Mouse (Mus musculus): Measurements from ENCODE around the gene Nop9. TPM values are rescaled to one million over a fixed set of nuclear protein-coding genes. Genes with fewer than 3 reads are reported as not detected.

Nop9 gene
- 3.3 TPM for polyA plus RNA-seq (2014; fragmentation: Illumina TruSeq; extraction: RNeasy Lipid Tissue Mini Kit (QIAGEN cat#74804); ENCODE audit: low read depth, low replicate concordance)

DNA sequence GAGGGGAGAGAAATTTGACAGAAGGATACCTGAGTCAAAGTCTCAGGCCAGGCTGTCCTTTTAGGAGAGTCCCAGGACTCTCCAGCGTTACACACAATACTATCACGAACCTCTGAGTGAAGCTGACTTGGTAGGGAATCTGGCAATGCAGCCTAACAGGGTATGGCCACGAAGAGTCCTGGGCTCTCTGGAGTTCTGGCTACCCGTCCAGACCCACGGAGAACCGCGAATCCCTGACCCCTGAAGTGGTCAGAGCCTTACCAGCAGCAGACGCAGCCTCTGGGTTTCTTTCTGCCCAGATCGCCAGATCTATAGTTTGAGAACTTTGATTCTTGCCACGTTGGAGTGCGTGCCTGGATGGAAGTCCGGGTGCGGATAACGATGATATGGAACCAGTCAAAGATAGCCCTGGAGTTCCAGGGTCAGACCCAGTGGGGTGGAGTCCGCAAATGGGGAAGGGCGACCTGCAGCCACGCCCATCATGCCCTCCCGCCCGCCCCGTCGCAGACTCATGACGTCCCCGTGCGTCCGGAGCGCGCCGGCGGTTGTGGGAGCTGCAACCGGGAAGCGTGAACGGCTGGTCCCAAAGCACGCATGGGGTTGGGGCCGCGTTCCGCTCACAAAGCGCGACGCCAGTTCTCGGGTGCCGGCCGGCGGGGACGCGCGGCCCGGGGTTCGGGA is at the start of gene Nop9, which contains the start of gene Dhrs1:
Nop9 (plus strand) TSS at position 514 of the 681 bp plus-strand sequence.
Dhrs1 (minus strand) TSS at position 511 of the 681 bp plus-strand sequence.

DNA sequence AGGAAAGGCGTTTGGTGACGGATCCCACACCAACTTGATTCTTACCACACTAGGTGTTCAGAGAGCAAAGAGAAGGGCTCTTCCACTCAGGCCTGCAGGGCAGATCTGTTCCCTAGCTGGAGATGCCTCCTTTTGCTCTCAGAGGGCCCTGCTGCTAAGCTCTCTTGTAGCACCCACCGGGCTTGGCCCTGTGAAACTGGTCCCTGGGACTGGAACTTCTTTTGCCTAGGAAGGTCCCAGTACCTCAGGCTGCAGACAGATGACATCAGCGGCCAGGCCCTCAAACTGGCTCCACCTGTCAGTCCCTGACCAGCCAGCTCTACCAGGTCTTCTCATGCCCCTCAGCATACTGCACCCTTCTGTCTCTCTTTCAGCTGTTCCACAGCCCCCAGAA is 31.8 kb upstream of the Nop9 start, which contains the start of gene Tgm1:
Tgm1 (minus strand) TSS at position 198 of the 394 bp plus-strand sequence.

GRCm38 (mm10) chr14:55721700-55722437 is 23.6 kb upstream of the Nop9 start, which contains the start of gene Rabggta:
Rabggta (minus strand) TSS chr14:55722263.

GRCm38 (mm10) chr14:55758363-55758784 is 12.9 kb downstream of the Nop9 start, which contains the start of gene Cideb:
Cideb (minus strand) TSS chr14:55758458.

GRCm38 (mm10) chr14:55761163-55761562 is 15.7 kb downstream of the Nop9 start, which contains the start of gene Ltb4r2:
Ltb4r2 (plus strand) TSS chr14:55761428.

GRCm38 (mm10) chr14:55765696-55766095 is 20.2 kb downstream of the Nop9 start, which contains the start of gene Ltb4r1:
Ltb4r1 (plus strand) TSS chr14:55765962.

DNA sequence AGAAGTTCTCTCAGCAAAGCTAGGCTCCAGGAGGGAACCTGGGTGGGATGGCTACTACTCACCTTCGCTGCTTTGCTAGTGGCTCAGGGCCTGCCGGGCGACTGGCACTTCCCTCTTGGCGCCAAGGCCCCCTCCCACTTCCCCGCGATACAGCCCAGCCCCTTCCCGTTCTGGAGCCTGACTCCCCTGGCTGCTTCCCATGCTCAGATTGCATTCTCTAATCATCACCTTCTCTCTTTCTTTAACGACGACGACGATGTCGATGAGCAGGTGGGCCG is 38.4 kb downstream of the Nop9 start, which contains the start of gene Adcy4:
Adcy4 (minus strand) TSS at position 138 of the 278 bp plus-strand sequence.

GRCm38 (mm10) chr14:55788256-55789050 is 43.0 kb downstream of the Nop9 start, which contains the start of gene Ripk3:
Ripk3 (minus strand) TSS chr14:55788865.

Other genes with a start within 250 kb of the Nop9 start
- not detected for gene Cpne6, start 235.2 kb upstream of the Nop9 start, polyA plus RNA-seq (2014; fragmentation: Illumina TruSeq; extraction: RNeasy Lipid Tissue Mini Kit (QIAGEN cat#74804); ENCODE audit: low read depth, low replicate concordance)
- not detected for gene Nrl, start 220.7 kb upstream of the Nop9 start, polyA plus RNA-seq (2014; fragmentation: Illumina TruSeq; extraction: RNeasy Lipid Tissue Mini Kit (QIAGEN cat#74804); ENCODE audit: low read depth, low replicate concordance)
- 5.2 TPM for gene Pck2, start 205.4 kb upstream of the Nop9 start, polyA plus RNA-seq (2014; fragmentation: Illumina TruSeq; extraction: RNeasy Lipid Tissue Mini Kit (QIAGEN cat#74804); ENCODE audit: low read depth, low replicate concordance)
- gene Dcaf11, start 185.7 kb upstream of the Nop9 start, polyA plus RNA-seq (2014; fragmentation: Illumina TruSeq; extraction: RNeasy Lipid Tissue Mini Kit (QIAGEN cat#74804); ENCODE audit: low read depth, low replicate concordance) = 21.3 TPM
- not detected for gene A730061H03Rik, start 185.3 kb upstream of the Nop9 start, polyA plus RNA-seq (2014; fragmentation: Illumina TruSeq; extraction: RNeasy Lipid Tissue Mini Kit (QIAGEN cat#74804); ENCODE audit: low read depth, low replicate concordance)
- gene Fitm1, start 170.1 kb upstream of the Nop9 start, polyA plus RNA-seq (2014; fragmentation: Illumina TruSeq; extraction: RNeasy Lipid Tissue Mini Kit (QIAGEN cat#74804); ENCODE audit: low read depth, low replicate concordance) = not detected
- 139 TPM for gene Psme1, start 167.6 kb upstream of the Nop9 start, polyA plus RNA-seq (2014; fragmentation: Illumina TruSeq; extraction: RNeasy Lipid Tissue Mini Kit (QIAGEN cat#74804); ENCODE audit: low read depth, low replicate concordance)
- 7.3 TPM for gene Emc9, start 160.4 kb upstream of the Nop9 start, polyA plus RNA-seq (2014; fragmentation: Illumina TruSeq; extraction: RNeasy Lipid Tissue Mini Kit (QIAGEN cat#74804); ENCODE audit: low read depth, low replicate concordance)
- 171 TPM for gene Psme2, start 154.6 kb upstream of the Nop9 start, polyA plus RNA-seq (2014; fragmentation: Illumina TruSeq; extraction: RNeasy Lipid Tissue Mini Kit (QIAGEN cat#74804); ENCODE audit: low read depth, low replicate concordance)
- gene Rnf31, start 154.0 kb upstream of the Nop9 start, polyA plus RNA-seq (2014; fragmentation: Illumina TruSeq; extraction: RNeasy Lipid Tissue Mini Kit (QIAGEN cat#74804); ENCODE audit: low read depth, low replicate concordance) = 10.6 TPM
- gene Irf9, start 142.1 kb upstream of the Nop9 start, polyA plus RNA-seq (2014; fragmentation: Illumina TruSeq; extraction: RNeasy Lipid Tissue Mini Kit (QIAGEN cat#74804); ENCODE audit: low read depth, low replicate concordance) = 51.9 TPM
- not detected for gene Rec8, start 127.7 kb upstream of the Nop9 start, polyA plus RNA-seq (2014; fragmentation: Illumina TruSeq; extraction: RNeasy Lipid Tissue Mini Kit (QIAGEN cat#74804); ENCODE audit: low read depth, low replicate concordance)
- 2.9 TPM for gene Ipo4, start 109.7 kb upstream of the Nop9 start, polyA plus RNA-seq (2014; fragmentation: Illumina TruSeq; extraction: RNeasy Lipid Tissue Mini Kit (QIAGEN cat#74804); ENCODE audit: low read depth, low replicate concordance)
- 0.63 TPM for gene Gm49378, start 107.8 kb upstream of the Nop9 start, polyA plus RNA-seq (2014; fragmentation: Illumina TruSeq; extraction: RNeasy Lipid Tissue Mini Kit (QIAGEN cat#74804); ENCODE audit: low read depth, low replicate concordance)
- gene Tm9sf1, start 101.9 kb upstream of the Nop9 start, polyA plus RNA-seq (2014; fragmentation: Illumina TruSeq; extraction: RNeasy Lipid Tissue Mini Kit (QIAGEN cat#74804); ENCODE audit: low read depth, low replicate concordance) = 52.5 TPM
- gene Tssk4, start 95.5 kb upstream of the Nop9 start, polyA plus RNA-seq (2014; fragmentation: Illumina TruSeq; extraction: RNeasy Lipid Tissue Mini Kit (QIAGEN cat#74804); ENCODE audit: low read depth, low replicate concordance) = 0.50 TPM
- gene Mdp1, start 85.2 kb upstream of the Nop9 start, polyA plus RNA-seq (2014; fragmentation: Illumina TruSeq; extraction: RNeasy Lipid Tissue Mini Kit (QIAGEN cat#74804); ENCODE audit: low read depth, low replicate concordance) = 43.5 TPM
- 26.0 TPM for gene Gmpr2, start 73.8 kb upstream of the Nop9 start, polyA plus RNA-seq (2014; fragmentation: Illumina TruSeq; extraction: RNeasy Lipid Tissue Mini Kit (QIAGEN cat#74804); ENCODE audit: low read depth, low replicate concordance)
- 50.1 TPM for gene Nedd8, start 73.6 kb upstream of the Nop9 start, polyA plus RNA-seq (2014; fragmentation: Illumina TruSeq; extraction: RNeasy Lipid Tissue Mini Kit (QIAGEN cat#74804); ENCODE audit: low read depth, low replicate concordance)
- gene Tinf2, start 63.9 kb upstream of the Nop9 start, polyA plus RNA-seq (2014; fragmentation: Illumina TruSeq; extraction: RNeasy Lipid Tissue Mini Kit (QIAGEN cat#74804); ENCODE audit: low read depth, low replicate concordance) = 13.6 TPM
- gene Tgm1, start 31.8 kb upstream of the Nop9 start, polyA plus RNA-seq (2014; fragmentation: Illumina TruSeq; extraction: RNeasy Lipid Tissue Mini Kit (QIAGEN cat#74804); ENCODE audit: low read depth, low replicate concordance) = not detected
- gene Rabggta, start 23.4 kb upstream of the Nop9 start, polyA plus RNA-seq (2014; fragmentation: Illumina TruSeq; extraction: RNeasy Lipid Tissue Mini Kit (QIAGEN cat#74804); ENCODE audit: low read depth, low replicate concordance) = 0.73 TPM
- gene Dhrs1, start within 50 bp of the Nop9 start, polyA plus RNA-seq (2014; fragmentation: Illumina TruSeq; extraction: RNeasy Lipid Tissue Mini Kit (QIAGEN cat#74804); ENCODE audit: low read depth, low replicate concordance) = 15.3 TPM
- gene Cideb, start 12.8 kb downstream of the Nop9 start, polyA plus RNA-seq (2014; fragmentation: Illumina TruSeq; extraction: RNeasy Lipid Tissue Mini Kit (QIAGEN cat#74804); ENCODE audit: low read depth, low replicate concordance) = 5.6 TPM
- gene Ltb4r2, start 15.7 kb downstream of the Nop9 start, polyA plus RNA-seq (2014; fragmentation: Illumina TruSeq; extraction: RNeasy Lipid Tissue Mini Kit (QIAGEN cat#74804); ENCODE audit: low read depth, low replicate concordance) = not detected
- gene Ltb4r1, start 20.3 kb downstream of the Nop9 start, polyA plus RNA-seq (2014; fragmentation: Illumina TruSeq; extraction: RNeasy Lipid Tissue Mini Kit (QIAGEN cat#74804); ENCODE audit: low read depth, low replicate concordance) = not detected
- 0.19 TPM for gene Adcy4, start 38.4 kb downstream of the Nop9 start, polyA plus RNA-seq (2014; fragmentation: Illumina TruSeq; extraction: RNeasy Lipid Tissue Mini Kit (QIAGEN cat#74804); ENCODE audit: low read depth, low replicate concordance)
- gene Ripk3, start 43.2 kb downstream of the Nop9 start, polyA plus RNA-seq (2014; fragmentation: Illumina TruSeq; extraction: RNeasy Lipid Tissue Mini Kit (QIAGEN cat#74804); ENCODE audit: low read depth, low replicate concordance) = 4.4 TPM
- gene Nfatc4, start 77.5 kb downstream of the Nop9 start, polyA plus RNA-seq (2014; fragmentation: Illumina TruSeq; extraction: RNeasy Lipid Tissue Mini Kit (QIAGEN cat#74804); ENCODE audit: low read depth, low replicate concordance) = 2.6 TPM
- 0.35 TPM for gene Nynrin, start 108.3 kb downstream of the Nop9 start, polyA plus RNA-seq (2014; fragmentation: Illumina TruSeq; extraction: RNeasy Lipid Tissue Mini Kit (QIAGEN cat#74804); ENCODE audit: low read depth, low replicate concordance)
- gene Cbln3, start 138.7 kb downstream of the Nop9 start, polyA plus RNA-seq (2014; fragmentation: Illumina TruSeq; extraction: RNeasy Lipid Tissue Mini Kit (QIAGEN cat#74804); ENCODE audit: low read depth, low replicate concordance) = 2.5 TPM
- gene Khnyn, start 139.3 kb downstream of the Nop9 start, polyA plus RNA-seq (2014; fragmentation: Illumina TruSeq; extraction: RNeasy Lipid Tissue Mini Kit (QIAGEN cat#74804); ENCODE audit: low read depth, low replicate concordance) = 85.5 TPM
- gene Sdr39u1, start 154.6 kb downstream of the Nop9 start, polyA plus RNA-seq (2014; fragmentation: Illumina TruSeq; extraction: RNeasy Lipid Tissue Mini Kit (QIAGEN cat#74804); ENCODE audit: low read depth, low replicate concordance) = 8.1 TPM
- gene Cma1, start 199.0 kb downstream of the Nop9 start, polyA plus RNA-seq (2014; fragmentation: Illumina TruSeq; extraction: RNeasy Lipid Tissue Mini Kit (QIAGEN cat#74804); ENCODE audit: low read depth, low replicate concordance) = 1.5 TPM
- not detected for gene Cma2, start 205.3 kb downstream of the Nop9 start, polyA plus RNA-seq (2014; fragmentation: Illumina TruSeq; extraction: RNeasy Lipid Tissue Mini Kit (QIAGEN cat#74804); ENCODE audit: low read depth, low replicate concordance)